Mouse (Mus musculus): ENCODE results near the gene Tbc1d2b.

DNA sequence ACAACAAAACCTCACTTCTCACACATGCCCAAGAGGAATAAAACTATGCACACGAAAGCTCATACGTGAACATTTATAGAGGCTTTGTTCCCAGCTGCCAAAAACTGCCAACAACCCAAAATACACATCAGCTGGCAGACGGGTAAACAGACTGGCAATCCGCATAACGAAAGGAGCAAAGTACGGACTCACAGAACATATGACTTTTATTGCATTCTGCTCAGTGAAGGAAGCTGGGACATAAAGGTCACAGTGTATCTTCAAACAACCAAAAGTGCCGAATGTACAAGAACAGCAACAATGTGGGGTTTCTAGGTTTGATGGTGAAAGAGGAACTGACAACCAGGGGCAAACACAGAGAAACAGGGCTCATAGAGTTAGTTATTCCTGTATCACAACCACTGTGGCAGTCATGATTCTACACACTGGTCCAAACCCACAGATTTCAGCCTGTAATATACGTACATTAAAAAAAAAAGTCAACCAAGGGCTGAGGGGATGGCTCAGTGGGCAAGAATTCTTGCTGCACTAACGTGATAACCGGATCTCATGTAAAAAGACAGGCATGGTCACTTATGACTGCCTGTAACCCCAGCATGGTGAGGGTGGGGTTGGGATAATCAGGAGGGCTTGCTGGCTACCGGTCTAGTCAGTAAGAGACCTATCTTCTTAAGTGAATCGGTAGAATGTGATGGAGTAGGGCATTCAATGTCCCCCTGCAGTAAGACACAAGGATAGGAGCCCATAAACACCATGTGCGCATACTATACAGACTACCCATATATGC is 19.4 kb downstream of the Tbc1d2b start:
- TF ChIP-seq CTCF (IDR thresholded peaks at IDR 0.05; ENCODE audit: low read depth, low read length) (no peak), POLR2A (IDR thresholded peaks at IDR 0.05; ENCODE audit: extremely low read depth, insufficient read depth, low read length) (no peak)

Data from liver, adult 2 months (tissue).